Mouse (Mus musculus) left cerebral cortex, postnatal 4 days (tissue): Measurements from ENCODE around the gene Aff4. TPM values are rescaled to one million over a fixed set of nuclear protein-coding genes. Genes with fewer than 3 reads are reported as not detected.

ENCODE experiments used
- DNase-seq: peaks from one replicate; pipeline ENCODE4 v3.0.0-alpha.2; 2022
- intact Hi-C: fragments of 180-260 bp; cut with DNase I; formaldehyde crosslinking; loops from one replicate; pipeline ENCODE4 v1.15.1; 2025
- microRNA-seq: library from miRNA; unstranded; fragments of <30 nt; microRNA quantifications from one replicate; pipeline ENCODE4 v1.2.0, GENCODE M21; 2022
- total RNA-seq, 2 experiments: library from RNA; stranded (reverse); gene quantifications; 2 replicates each; pipeline ENCODE4 v1.2.3; 2021

Gene Aff4
- total RNA-seq, 2 experiments from 2014 or later = 202 to 228 TPM

DNA sequence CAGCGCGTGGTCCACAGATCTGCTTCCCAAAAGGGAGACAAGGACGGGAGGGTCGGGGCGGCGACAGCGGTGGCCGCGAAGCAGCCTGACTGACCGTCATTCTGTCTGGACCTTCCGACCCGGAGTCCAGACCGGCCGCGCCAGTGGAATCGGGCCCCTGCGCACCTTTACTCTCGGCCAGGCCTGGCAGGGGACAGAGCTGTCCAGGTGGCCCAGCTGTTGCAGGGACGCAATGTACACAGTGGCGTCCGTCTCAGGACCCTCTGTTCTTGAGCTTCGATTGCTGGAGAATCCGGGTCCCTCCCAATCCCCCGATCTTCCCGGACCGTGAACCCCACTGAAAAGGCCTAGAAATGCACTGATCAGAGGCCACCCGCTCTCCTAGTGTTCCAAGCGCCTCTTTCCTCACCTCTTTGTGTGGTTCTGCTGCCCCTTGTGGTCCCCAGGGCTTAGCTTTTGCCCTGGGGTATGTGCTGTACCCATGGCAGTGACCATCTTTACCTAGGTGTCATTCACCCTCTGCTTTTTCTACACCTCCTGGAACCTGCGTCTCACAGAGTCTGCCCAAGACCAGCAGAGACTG lies 106.8 kb downstream of the Aff4 start:
- no peak for DNase-seq
- intact Hi-C loops = no loop called here

DNA sequence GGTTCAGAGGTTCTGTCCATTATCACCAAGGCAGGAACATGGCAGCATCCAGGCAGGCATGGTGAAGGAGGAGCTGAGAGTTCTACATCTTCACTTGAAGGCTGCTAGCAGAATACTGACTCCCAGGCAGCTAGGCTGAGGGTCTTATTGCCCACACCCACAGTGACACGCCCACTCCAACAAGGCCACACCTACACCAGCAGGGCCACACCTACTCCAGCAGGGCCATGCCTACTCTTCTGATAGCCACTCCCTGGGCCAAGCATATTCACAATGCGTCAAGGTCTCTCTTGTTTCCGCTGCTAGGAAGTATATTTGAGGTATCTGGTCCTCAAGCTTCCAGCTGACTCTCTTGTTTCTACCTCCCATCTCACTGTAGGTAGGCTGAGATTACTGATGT lies 108.4 kb downstream of the Aff4 start:
- intact Hi-C loops = no loop called here
- DNase-seq = no peak

DNA sequence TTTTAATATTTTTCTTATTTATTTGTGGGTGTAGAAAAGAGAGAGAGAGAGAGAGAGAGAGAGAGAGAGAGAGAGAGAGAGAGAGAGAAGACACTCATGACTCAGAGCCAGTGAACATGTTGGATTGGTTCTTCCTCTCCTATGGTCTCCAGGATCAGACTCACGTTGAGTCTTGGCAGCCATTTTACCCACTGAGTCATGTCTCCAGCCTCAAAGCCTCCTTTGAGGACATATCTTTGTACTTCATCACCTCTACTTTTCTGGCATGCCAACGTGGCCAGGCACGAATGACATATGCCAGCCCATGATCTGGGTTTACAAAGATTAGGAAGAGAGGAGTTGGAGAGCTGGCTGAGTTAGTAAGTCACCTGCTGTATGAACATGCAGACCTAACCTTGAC lies 109.6 kb downstream of the Aff4 start:
- intact Hi-C loops = no loop called here
- no peak for DNase-seq

DNA sequence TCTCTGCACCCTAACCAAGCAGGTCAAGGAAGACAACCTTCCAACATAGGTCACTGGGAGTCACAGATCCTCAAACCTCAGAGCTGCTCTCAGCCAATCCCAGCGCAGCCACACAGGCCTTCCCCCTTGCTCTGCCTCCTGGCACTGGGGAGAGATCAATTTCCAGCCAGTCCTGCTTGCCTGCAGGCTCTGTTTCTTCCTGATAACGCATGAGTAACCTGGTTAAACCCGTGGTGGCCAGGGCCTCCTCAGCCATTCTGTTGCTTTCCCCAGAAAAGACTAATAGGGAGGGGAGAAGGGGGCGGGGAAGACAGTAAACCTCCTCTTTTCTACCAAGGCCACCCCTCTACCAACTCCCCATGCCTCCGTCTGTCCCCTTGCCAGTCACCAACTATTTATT lies 111.1 kb downstream of the Aff4 start:
- DNase-seq = no peak
- intact Hi-C loops = no loop called here

DNA sequence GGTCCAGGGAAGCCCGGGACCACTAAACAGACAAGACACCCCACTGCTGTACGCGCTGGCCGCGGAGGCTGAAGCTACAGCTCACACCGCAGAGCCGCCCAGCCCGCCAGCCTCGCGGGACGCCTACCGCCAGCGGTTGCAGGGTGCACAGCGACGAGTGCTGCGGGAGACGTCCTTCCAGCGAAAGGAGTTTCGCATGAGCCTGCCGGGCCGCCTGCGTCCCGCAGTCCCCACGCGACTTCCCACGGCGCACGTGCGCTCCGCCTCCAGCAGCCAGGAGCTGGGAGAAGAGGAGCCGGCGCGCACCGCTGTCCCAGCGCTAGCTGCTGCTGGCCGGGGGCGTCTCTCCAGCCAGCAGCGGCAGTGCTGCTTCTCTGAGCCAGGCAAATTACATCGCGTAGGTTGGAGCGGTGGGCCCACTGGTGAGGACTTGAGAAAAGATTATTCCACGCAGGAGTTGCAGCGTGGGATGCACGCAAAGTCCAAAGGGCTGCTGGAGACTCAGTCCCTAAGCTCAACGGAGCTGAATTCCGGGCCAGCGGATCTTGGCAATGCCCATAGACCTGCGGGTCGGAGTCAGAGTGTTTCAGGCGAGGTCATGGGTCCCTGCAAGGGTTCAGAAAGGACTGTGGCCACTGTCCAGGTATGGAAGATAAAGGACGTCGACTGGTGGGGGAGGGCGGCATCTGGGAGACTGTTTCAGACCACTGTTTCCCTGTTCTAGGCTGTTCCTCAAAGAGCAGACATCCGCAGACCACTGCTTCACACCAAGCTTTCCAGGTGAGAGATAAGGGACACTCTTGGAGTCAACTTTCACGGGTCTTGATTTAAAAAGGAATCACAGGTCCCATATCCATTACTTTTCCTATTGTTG lies 113.2 kb downstream of the Aff4 start:
- no peak for DNase-seq
- intact Hi-C loops = no loop called here

DNA sequence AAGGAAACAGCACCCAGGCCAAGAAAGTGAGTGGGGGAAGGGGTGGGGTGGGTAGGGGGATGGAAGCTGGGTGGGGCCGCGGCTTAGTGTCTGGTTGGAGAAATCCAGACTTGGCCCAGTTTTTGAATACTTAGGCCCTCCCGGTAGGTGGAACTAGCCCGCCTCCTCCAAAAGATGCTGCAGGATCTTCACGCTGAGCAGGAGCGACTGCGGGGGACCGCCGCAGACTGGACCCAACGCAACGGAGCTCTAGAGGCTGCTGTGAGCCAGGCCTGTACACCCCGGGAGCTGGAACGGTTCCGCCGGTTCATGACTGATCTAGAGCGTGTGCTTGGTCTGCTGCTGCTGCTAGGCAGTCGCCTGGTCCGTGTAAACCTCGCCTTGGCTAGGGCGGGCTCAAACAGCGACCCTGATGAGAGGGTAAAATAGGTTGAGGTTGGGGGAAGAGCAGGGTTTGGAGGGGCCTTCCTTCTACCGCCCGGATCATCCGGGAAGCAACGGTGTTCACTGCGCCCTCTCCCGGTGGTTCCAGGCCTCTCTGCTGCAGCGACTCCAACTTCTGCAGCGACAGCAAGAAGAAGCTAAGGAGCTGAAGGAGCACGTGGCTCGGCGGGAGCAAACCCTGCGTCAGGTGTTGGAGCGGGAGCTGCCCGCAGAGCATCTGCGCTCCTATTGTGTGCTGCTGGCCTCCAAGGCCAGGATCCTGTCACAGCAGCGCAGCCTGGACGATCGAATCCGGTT lies 115.8 kb downstream of the Aff4 start:
- peak; percentile 85 for DNase-seq
- intact Hi-C loops = loop anchor here (5.0 kb wide), 1 partner anchor 101 kb away; the partner anchor contains the start of gene Kif3a

DNA sequence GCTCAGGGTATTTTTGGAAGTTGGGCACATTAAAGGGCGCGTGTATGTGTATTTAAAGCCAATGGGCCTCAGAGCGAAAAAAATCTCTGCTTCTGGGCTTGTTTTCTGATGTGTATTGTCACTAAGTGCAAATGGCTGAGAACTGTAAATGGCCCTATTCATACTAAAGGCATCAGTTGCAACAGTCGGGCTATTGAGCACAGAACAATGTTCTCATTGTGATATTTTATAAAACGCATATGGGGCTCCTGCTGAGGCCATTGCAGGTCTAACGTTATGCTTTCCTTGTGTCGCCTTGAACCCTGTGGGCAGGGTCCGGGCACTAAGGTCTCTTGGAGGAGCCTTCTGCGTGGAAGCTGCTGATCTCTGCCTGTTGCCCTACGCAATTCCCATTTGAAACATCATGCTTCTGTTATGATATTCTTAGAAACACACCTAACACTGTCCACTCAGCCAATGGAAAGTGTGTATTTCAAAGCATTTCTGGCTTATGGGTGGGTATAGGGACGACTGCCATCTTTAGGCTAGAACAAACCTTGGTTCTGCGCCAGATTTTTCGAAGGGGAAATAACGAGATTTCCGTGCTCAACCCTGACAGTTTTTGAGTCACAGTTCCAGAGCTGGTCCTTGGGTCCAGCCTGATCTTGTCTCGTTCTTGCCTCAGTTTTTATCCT lies 118.8 kb downstream of the Aff4 start:
- intact Hi-C loops = loop anchor here (5.0 kb wide), 1 partner anchor 98 kb away; the partner anchor contains the start of gene Kif3a
- no peak for DNase-seq

DNA sequence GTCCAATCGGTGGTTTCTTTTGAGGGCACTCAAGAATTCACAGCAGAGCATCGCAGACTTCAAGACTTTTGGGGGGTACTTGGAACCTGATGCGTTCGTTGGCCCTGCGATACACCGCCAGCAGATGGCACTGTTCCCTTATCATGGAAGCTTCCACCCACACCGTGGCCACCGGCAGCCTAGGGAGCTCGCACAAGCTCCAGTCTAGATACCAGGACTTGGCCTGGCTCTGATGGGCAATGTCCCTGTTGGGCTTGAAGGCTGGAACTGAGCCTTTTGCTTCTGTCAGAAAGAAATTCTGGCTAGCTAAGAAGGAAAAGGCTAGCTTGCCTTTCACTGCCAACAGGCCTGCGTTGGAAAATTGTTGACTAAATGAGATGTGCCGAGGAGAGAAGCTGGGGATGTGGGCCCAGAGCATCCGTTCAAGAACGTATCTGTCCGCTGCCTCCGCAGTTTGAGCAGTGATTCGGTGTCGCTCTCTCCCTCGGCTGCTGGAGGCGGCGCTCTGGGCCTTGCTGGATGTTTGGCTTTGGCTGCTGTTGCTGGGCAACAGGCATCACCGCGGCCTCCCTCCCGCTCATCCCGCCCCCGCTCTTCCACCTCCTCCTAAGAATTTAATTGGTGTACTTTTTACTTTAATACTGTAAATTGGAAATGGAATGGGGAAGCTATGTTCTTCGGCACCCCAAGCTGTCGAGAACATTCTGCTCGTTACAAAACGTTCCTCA lies 119.5 kb downstream of the Aff4 start, which contains the start of gene Gm9837:
TSS of gene Gm9837 (minus strand) at position 512 of the 728 bp plus-strand sequence.
- intact Hi-C loops = loop anchor here (5.0 kb wide), 2 partner anchors 97 to 117 kb away; partner anchors contain the start of gene Kif3a

More for the DNA sequence above, 119.5 kb downstream of the Aff4 start, which contains the start of gene Gm9837:
- DNase-seq = peak; percentile 95

Small RNA genes within 50 kb of the gene (microRNA-seq; reads per million reads assigned to microRNA genes)
- not detected for gene Mir6920

Other genes with a start within 250 kb of the Aff4 start
- 100 to 1,000 TPM; 164 to 170 TPM for gene Hspa4, start 50.4 kb upstream of the Aff4 start, total RNA-seq
- gene Zcchc10, start 26.2 kb upstream of the Aff4 start, total RNA-seq = 10 to 100 TPM in 1 of 2 experiments, 1 to 10 TPM in 1; 8.4 to 10.3 TPM
- not detected for gene Leap2, start 72.3 kb downstream of the Aff4 start, total RNA-seq
- gene Uqcrq, start 80.0 kb downstream of the Aff4 start, total RNA-seq = 100 to 1,000 TPM; 367 to 399 TPM
- 1 to 10 TPM; 1.3 to 1.7 TPM for gene Gdf9, start 80.2 kb downstream of the Aff4 start, total RNA-seq
- not detected for gene Gm10447, start 106.3 kb downstream of the Aff4 start, total RNA-seq
- 1 to 10 TPM; 2.8 to 3.2 TPM for gene Shroom1, start 106.4 kb downstream of the Aff4 start, total RNA-seq
- gene Gm9837, start 119.6 kb downstream of the Aff4 start, total RNA-seq = not detected
- gene Gm9945, start 129.3 kb downstream of the Aff4 start, total RNA-seq = under 1 TPM; 0.52 to 0.98 TPM
- 10 to 100 TPM; 12.2 to 18.1 TPM for gene Sowaha, start 129.4 kb downstream of the Aff4 start, total RNA-seq
- gene Sept8, start 168.4 kb downstream of the Aff4 start, total RNA-seq = 10 to 100 TPM; 53.7 to 54.5 TPM
- 100 to 1,000 TPM; 169 to 171 TPM for gene Kif3a, start 216.5 kb downstream of the Aff4 start, total RNA-seq